In the genomic region with DNA sequence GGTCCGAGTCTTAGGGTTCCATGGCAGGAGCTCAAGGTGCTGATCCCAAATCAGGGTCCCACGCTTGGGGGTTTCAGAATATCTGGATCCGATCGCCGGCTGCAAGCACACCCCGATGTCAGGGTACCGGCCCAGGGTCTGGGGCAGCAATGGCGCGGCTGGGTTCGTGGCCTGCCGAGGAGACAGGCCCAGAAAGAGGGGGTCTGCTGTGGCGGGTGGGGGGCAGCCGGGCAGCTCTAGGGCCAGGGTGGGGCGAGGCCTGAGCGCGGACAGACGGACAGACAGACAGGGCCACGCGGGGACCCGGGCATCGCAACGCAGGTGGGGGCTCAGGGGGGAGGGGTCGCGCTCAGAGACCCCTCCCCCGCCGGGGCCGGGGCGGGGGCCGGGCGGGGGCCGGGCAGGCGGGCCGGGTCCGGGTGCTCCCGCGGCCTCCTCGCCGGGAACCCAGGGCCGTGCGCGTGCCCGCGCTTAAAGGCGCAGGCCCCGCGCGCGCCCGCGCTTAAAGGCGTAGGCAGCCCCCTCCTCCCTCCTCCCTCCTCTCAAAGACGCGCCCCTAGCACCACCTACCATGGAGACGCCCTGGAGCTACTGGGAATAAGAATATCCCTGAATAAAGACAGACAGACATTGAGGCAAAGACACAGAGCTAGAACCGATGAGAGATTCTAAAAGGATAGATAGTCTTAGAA, we compare ENCODE assay signal across 8 mouse cellular contexts. TPM values are rescaled to one million over a fixed set of nuclear protein-coding genes. Genes with fewer than 3 reads are reported as not detected.
A peak's percentile ranks its signal among the peaks of the same experiment; 100 is the strongest.
DNase-seq lines count a peak whose midpoint lies in the region; ATAC-seq and TF ChIP-seq lines count a peak whose summit lies in the region.

A gene (minus strand): TSS at position 121 of the 692 bp plus-strand sequence.

- no peaks in the 10 kb centered on the region for H3K36me3 ChIP-seq in kidney, postnatal 0 days (ENCODE audit: insufficient read depth, low read length)
- peaks cover 8% of the 10 kb centered on the region; the same call in 1 of the 2 replicates for H3K36me3 ChIP-seq in neural tube, embryonic 14.5 days (ENCODE audit: control insufficient read depth, insufficient read depth, low read length)

- WGBS in kidney, postnatal 0 days, result 2% methylated on average over 32 of the region's 55 CpGs
- under 1% methylated on average over 30 of the region's 55 CpGs for WGBS in neural tube, embryonic 14.5 days

- H3K4me2 ChIP-seq in kidney, postnatal 0 days (ENCODE audit: low read length), result peak within 1 kb of the TSS; percentile 88
- H3K4me2 ChIP-seq in neural tube, embryonic 14.5 days (ENCODE audit: low read depth, low read length), result peak within 1 kb of the TSS; percentile 80

- TF ChIP-seq CTCF in kidney, postnatal 0 days (IDR thresholded peaks at IDR 0.05; ENCODE audit: low read depth), result no peak

- 0 out of 2 replicates have a peak, but pooled peaks have one; percentile 38 for ATAC-seq in kidney, postnatal 0 days (replicated peaks; ENCODE audit: low FRiP score, low read depth)
- peak; percentile 72 for ATAC-seq in neural tube, embryonic 14.5 days (ENCODE audit: low read depth)

- peak within 1 kb of the TSS; percentile 54 for H3K27ac ChIP-seq in kidney, postnatal 0 days
- peak within 1 kb of the TSS; percentile 55 for H3K27ac ChIP-seq in neural tube, embryonic 14.5 days (ENCODE audit: low read depth, low read length)

- peak within 1 kb of the TSS; percentile 73 for H3K4me3 ChIP-seq in kidney, postnatal 0 days (replicated peaks; ENCODE audit: low read depth, low read length)
- peak within 1 kb of the TSS; percentile 73 for H3K4me3 ChIP-seq in neural tube, embryonic 14.5 days (ENCODE audit: low read depth, low read length)

- no peaks in the 10 kb centered on the region for H3K27me3 ChIP-seq in kidney, postnatal 0 days (ENCODE audit: insufficient read depth, low read length)
- H3K27me3 ChIP-seq in neural tube, embryonic 14.5 days (ENCODE audit: control insufficient read depth, insufficient read depth, low read length), result no peaks in the 10 kb centered on the region

- peak; percentile 49 for DNase-seq in kidney, adult 18-20 months
- DNase-seq in kidney, adult 11 months, result no peak
- DNase-seq in cerebellum, adult 9-10 months, result peak; percentile 82
- peak in 1 of 2 experiments; percentile 80 for DNase-seq in frontal cortex, adult 2 months (ENCODE audit: extremely low spot score in 1 of 2, low spot score in 1 of 2)
- peak; percentile 80 for DNase-seq in kidney, postnatal 0 days (ENCODE audit: low spot score)
- peak; percentile 56 for DNase-seq in liver
- no peak for DNase-seq in urinary bladder, adult 2 months (ENCODE audit: low spot score)

- H3K4me1 ChIP-seq in kidney, postnatal 0 days (replicated peaks; ENCODE audit: insufficient read depth, low read length), result peaks cover 28% of the 10 kb centered on the region
- peaks cover 42% of the 10 kb centered on the region for H3K4me1 ChIP-seq in neural tube, embryonic 14.5 days (ENCODE audit: control insufficient read depth, insufficient read depth, low read length)

- peak within 1 kb of the TSS; percentile 88 for H3K9ac ChIP-seq in kidney, postnatal 0 days (ENCODE audit: low read depth, low read length)
- H3K9ac ChIP-seq in neural tube, embryonic 14.5 days (replicated peaks; ENCODE audit: low read depth, low read length), result peak within 1 kb of the TSS; percentile 94

- no peaks in the 10 kb centered on the region for H3K9me3 ChIP-seq in kidney, postnatal 0 days (replicated peaks; ENCODE audit: low read length)
- no peaks in the 10 kb centered on the region for H3K9me3 ChIP-seq in neural tube, embryonic 14.5 days (ENCODE audit: control insufficient read depth, low read length)

RNA-seq across cellular contexts. Expression of the gene that starts here (rescaled TPM):
- 19.8 and 22.2 TPM in 2 replicates for polyA plus RNA-seq in frontal cortex, adult 2 months (2012; rRNA removed)
- 9.3 and 9.5 TPM in 2 replicates for polyA plus RNA-seq in kidney, postnatal 0 days (2015; fragmentation: Nextera tagmentation; extraction: Ambion mirVana)
- 12.2 and 14.1 TPM in 2 replicates for polyA plus RNA-seq in neural tube, embryonic 14.5 days (2014; fragmentation: Nextera tagmentation; extraction: Ambion mirVana)
- polyA plus RNA-seq in urinary bladder, adult 2 months (2012; rRNA removed), result 7.9 and 11.9 TPM in 2 replicates

Comparison
In these comparisons a context has a peak if more than half of its experiments do, and no peak if none do; other contexts are left out.
1. DNase-seq: peak in kidney, adult 18-20 months (single experiment), cerebellum, adult 9-10 months (single experiment), kidney, postnatal 0 days (single experiment) and liver (single experiment); none in kidney, adult 11 months (single experiment) and urinary bladder, adult 2 months (single experiment).